Mouse (Mus musculus): Measurements from ENCODE around the gene Ipo4. TPM values are rescaled to one million over a fixed set of nuclear protein-coding genes. Genes with fewer than 3 reads are reported as not detected.

Gene Ipo4
- polyA plus RNA-seq, 1 experiment, result 519 TPM

DNA sequence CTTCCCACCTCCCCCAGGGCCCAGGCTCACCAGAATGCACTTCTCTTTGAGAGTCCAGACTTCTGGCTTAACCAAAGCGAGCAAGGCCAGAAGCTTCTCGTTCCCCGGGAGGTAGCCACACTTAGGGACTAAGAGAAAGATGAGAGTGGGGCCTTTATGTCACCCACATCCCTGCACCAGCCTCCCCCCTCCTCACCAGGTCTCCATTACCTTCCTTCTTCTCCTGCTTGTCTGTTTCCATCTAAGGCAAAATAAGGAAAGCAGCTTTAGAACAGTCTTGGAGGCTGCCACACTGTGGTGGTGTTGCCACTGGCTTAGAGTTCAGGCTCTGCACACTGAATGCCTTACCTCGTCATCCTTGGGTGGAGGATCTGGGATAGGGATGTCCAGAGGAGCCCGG is 46.5 kb downstream of the Ipo4 start:
- no peak overlapping the region for H3K4me3 ChIP-seq (ENCODE audit: control insufficient read depth, low read depth, low read length)
- no peak overlapping the region for H3K27ac ChIP-seq (ENCODE audit: control insufficient read depth, insufficient read depth, low read depth, low read length)
- H3K36me3 ChIP-seq (ENCODE audit: control insufficient read depth, insufficient read depth, low read length), result no peaks in the 10 kb centered on the region
- TF ChIP-seq CTCF (IDR thresholded peaks at IDR 0.05; ENCODE audit: control insufficient read depth, insufficient read depth, insufficient replicate concordance, low read depth, low read length) (no peak), POLR2A (IDR thresholded peaks at IDR 0.05; ENCODE audit: control insufficient read depth, low read depth, low read length) (no peak)
- H3K4me1 ChIP-seq (ENCODE audit: control insufficient read depth, insufficient read depth, low read length), result peaks cover 16% of the 10 kb centered on the region
- H3K27me3 ChIP-seq (ENCODE audit: control insufficient read depth, insufficient read depth, low read length), result no peaks in the 10 kb centered on the region

DNA sequence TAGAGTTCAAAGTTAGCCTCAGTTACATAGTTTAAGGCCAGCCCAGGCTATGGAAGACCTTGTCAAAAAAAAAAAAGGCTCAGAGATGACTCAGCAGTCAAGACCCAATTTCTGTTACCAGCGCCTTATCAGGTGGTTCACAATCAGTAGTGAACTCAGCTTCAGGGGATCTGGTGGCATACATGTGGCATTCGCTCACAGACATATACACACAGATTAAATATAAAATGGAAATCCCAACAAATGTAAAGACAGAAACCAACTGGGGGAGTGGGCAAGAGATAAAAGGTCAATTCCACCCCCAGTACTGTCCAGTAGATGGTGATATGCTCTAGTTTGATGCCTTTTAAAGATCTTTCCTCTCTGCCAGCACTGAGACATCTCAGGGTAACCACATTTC is 49.6 kb downstream of the Ipo4 start:
- Histone ChIP-seq H3K27ac (ENCODE audit: control insufficient read depth, insufficient read depth, low read depth, low read length) (no peak overlapping the region), H3K36me3 (ENCODE audit: control insufficient read depth, insufficient read depth, low read length) (no peaks in the 10 kb centered on the region), H3K4me1 (ENCODE audit: control insufficient read depth, insufficient read depth, low read length) (peaks cover 7% of the 10 kb centered on the region), H3K4me3 (ENCODE audit: control insufficient read depth, low read depth, low read length) (no peak overlapping the region), H3K27me3 (ENCODE audit: control insufficient read depth, insufficient read depth, low read length) (no peaks in the 10 kb centered on the region)
- no peak for TF ChIP-seq POLR2A (IDR thresholded peaks at IDR 0.05; ENCODE audit: control insufficient read depth, low read depth, low read length)
- no peak for TF ChIP-seq CTCF (IDR thresholded peaks at IDR 0.05; ENCODE audit: control insufficient read depth, insufficient read depth, insufficient replicate concordance, low read depth, low read length)

DNA sequence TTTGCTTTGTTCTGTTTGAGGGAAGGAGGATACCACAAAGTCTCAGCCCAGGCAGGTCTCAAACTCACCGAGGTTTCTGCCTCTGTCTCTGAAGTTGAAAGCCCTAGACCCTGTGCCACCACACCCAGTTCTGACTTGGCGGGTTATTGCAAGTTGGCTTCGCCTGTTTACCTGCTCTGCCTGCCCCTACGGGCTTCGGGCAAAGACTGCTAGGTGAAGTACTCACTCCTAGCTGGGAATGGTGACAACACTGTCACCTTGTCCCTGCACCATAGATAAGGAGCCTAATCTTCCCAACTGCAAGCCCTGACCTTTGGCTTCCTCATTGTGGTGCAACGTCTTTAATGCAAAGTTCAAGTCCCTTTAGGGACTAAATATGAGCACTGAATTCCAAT is 50.2 kb downstream of the Ipo4 start:
- Histone ChIP-seq H3K27me3 (ENCODE audit: control insufficient read depth, insufficient read depth, low read length) (no peaks in the 10 kb centered on the region), H3K4me1 (ENCODE audit: control insufficient read depth, insufficient read depth, low read length) (peaks cover 5% of the 10 kb centered on the region), H3K27ac (ENCODE audit: control insufficient read depth, insufficient read depth, low read depth, low read length) (peak overlapping the region; percentile 52; the same call in 1 of the 2 replicates), H3K36me3 (ENCODE audit: control insufficient read depth, insufficient read depth, low read length) (no peaks in the 10 kb centered on the region), H3K4me3 (ENCODE audit: control insufficient read depth, low read depth, low read length) (no peak overlapping the region)
- TF ChIP-seq POLR2A (IDR thresholded peaks at IDR 0.05; ENCODE audit: control insufficient read depth, low read depth, low read length) (no peak), CTCF (IDR thresholded peaks at IDR 0.05; ENCODE audit: control insufficient read depth, insufficient read depth, insufficient replicate concordance, low read depth, low read length) (no peak)

DNA sequence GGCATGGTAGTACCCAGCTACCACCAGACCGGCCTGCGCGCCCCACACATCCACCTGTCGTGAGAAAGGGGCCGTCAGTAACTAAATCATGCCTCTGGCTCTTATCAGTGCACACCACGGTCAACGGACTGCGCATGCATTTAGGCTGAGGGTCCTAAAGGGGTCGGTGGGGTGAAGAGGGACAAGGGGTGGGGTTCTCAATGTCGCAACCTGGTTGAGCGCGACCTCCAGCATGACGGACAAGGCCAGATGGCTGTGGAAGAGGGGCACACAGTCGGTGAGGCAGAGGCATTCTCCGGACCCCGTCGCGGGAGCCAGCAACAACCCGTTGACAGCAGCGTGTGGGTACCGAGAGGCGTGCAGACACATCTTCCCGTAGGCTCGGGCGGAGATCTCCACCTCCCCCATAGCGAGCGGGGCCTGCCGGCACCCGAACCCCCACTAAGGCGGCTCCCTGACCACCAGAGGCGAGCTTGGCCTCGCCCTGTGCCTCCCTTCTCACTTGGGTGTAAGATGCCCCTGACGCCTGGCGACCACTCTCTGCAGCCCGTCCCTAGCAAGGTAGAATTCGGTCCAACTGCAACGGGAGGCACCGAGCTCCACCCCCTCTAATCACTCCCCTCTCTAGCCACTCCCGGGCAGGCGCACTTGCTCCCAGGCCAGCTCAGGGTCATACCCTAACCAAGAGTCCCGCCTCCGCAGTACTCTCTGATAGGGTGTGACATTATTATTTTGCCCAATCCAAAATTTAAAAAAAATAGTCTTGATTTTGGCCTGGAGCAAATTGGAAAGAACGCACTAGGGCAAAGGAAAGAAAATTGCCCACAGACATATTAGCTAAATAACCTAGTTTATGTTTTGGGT is 50.8 kb downstream of the Ipo4 start, which contains the start of gene Emc9:
Emc9 (minus strand) TSS at position 601 of the 864 bp plus-strand sequence.
- TF ChIP-seq POLR2A (IDR thresholded peaks at IDR 0.05; ENCODE audit: control insufficient read depth, low read depth, low read length), result peak; percentile 38; the same call in 1 of the 2 replicates
- TF ChIP-seq CTCF (IDR thresholded peaks at IDR 0.05; ENCODE audit: control insufficient read depth, insufficient read depth, insufficient replicate concordance, low read depth, low read length), result no peak
- peak within 1 kb of the TSS; percentile 56 for H3K27ac ChIP-seq (ENCODE audit: control insufficient read depth, insufficient read depth, low read depth, low read length)

DNA sequence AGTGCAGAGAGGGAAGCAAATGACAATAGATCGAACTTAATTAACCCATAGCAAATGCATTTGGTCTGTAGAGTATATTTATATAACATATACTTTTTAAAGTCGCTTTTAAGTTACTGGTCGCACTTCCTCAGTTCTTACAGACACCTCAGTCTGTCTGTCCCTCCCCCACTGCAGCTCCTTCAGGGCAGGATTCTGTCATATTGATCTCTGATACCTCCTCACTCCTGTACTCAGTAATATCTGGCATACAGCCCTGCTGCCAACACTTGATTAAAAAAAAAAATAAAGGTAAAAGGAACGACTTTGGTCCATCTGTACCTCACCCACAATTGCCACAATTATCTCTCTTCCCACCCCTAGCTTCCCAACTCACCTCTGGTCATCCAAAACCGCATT is 51.5 kb downstream of the Ipo4 start:
- no peaks in the 10 kb centered on the region for H3K36me3 ChIP-seq (ENCODE audit: control insufficient read depth, insufficient read depth, low read length)
- no peak for TF ChIP-seq CTCF (IDR thresholded peaks at IDR 0.05; ENCODE audit: control insufficient read depth, insufficient read depth, insufficient replicate concordance, low read depth, low read length)
- TF ChIP-seq POLR2A (IDR thresholded peaks at IDR 0.05; ENCODE audit: control insufficient read depth, low read depth, low read length), result no peak
- H3K27me3 ChIP-seq (ENCODE audit: control insufficient read depth, insufficient read depth, low read length), result no peaks in the 10 kb centered on the region
- H3K4me3 ChIP-seq (ENCODE audit: control insufficient read depth, low read depth, low read length), result peak overlapping the region; percentile 84
- H3K4me1 ChIP-seq (ENCODE audit: control insufficient read depth, insufficient read depth, low read length), result peaks cover 3% of the 10 kb centered on the region
- H3K27ac ChIP-seq (ENCODE audit: control insufficient read depth, insufficient read depth, low read depth, low read length), result no peak overlapping the region

More for the DNA sequence above, 50.8 kb downstream of the Ipo4 start, which contains the start of gene Emc9:
- peaks cover 3% of the 10 kb centered on the region for H3K4me1 ChIP-seq (ENCODE audit: control insufficient read depth, insufficient read depth, low read length)
- peak within 1 kb of the TSS; percentile 84 for H3K4me3 ChIP-seq (ENCODE audit: control insufficient read depth, low read depth, low read length)
- no peaks in the 10 kb centered on the region for H3K36me3 ChIP-seq (ENCODE audit: control insufficient read depth, insufficient read depth, low read length)
- H3K27me3 ChIP-seq (ENCODE audit: control insufficient read depth, insufficient read depth, low read length), result no peaks in the 10 kb centered on the region

DNA sequence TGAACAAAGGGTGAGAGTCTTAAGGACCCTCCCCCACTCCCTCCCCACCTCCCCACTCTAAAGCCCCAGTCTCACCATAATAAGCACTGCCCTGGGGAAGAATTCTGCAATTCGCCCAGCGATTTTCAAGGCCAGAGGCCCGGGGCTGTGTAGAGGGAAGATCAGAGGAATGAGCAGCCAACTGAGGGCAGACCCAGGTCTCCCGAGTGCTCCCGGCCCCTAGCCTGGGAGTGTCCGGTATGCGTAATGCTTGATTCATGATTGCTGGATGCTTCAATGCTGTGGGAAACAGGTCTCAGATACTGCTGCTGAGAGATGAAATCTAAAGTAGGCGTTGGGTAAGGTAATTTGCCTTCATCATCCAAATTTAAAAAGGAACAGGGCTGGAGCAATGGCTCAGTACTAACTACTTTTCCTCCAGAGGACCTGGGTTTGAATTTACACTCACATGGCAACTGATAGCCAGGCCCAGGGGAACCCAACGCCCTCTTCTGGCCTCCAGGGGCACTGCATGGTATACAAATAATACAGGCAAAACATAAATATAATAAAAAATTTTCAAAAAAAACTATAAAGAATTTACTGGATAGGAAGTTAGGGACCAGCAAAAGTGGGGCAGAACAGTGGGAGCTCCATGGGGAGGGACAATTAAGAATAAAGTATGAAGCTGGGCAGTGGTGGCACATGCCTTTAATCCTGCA is 53.6 kb downstream of the Ipo4 start:
- H3K4me3 ChIP-seq (ENCODE audit: control insufficient read depth, low read depth, low read length), result no peak overlapping the region
- TF ChIP-seq CTCF (IDR thresholded peaks at IDR 0.05; ENCODE audit: control insufficient read depth, insufficient read depth, insufficient replicate concordance, low read depth, low read length) (peak; percentile 36; the same call in 1 of the 2 replicates), POLR2A (IDR thresholded peaks at IDR 0.05; ENCODE audit: control insufficient read depth, low read depth, low read length) (no peak)
- peaks cover 9% of the 10 kb centered on the region for H3K4me1 ChIP-seq (ENCODE audit: control insufficient read depth, insufficient read depth, low read length)
- no peaks in the 10 kb centered on the region for H3K27me3 ChIP-seq (ENCODE audit: control insufficient read depth, insufficient read depth, low read length)
- H3K27ac ChIP-seq (ENCODE audit: control insufficient read depth, insufficient read depth, low read depth, low read length), result no peak overlapping the region
- H3K36me3 ChIP-seq (ENCODE audit: control insufficient read depth, insufficient read depth, low read length), result no peaks in the 10 kb centered on the region

DNA sequence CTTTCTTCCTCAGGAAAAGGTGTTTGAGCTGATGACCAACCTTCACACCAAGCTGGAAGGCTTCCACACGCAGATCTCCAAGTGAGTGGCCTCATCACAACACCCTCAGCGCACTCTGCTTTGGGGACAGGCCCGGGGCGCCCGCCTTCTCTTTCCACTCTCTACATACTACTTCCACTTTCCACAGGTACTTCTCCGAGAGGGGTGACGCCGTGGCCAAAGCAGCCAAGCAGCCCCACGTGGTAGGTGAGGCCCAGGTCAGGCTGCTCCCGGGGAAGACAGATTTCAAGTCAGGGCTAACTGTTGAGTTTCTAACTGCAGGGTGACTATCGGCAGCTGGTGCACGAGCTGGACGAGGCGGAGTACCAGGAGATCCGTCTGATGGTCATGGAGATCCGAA is 55.0 kb downstream of the Ipo4 start:
- Histone ChIP-seq H3K27ac (ENCODE audit: control insufficient read depth, insufficient read depth, low read depth, low read length) (no peak overlapping the region), H3K4me3 (ENCODE audit: control insufficient read depth, low read depth, low read length) (no peak overlapping the region), H3K36me3 (ENCODE audit: control insufficient read depth, insufficient read depth, low read length) (no peaks in the 10 kb centered on the region), H3K4me1 (ENCODE audit: control insufficient read depth, insufficient read depth, low read length) (peaks cover 20% of the 10 kb centered on the region), H3K27me3 (ENCODE audit: control insufficient read depth, insufficient read depth, low read length) (no peaks in the 10 kb centered on the region)
- no peak for TF ChIP-seq POLR2A (IDR thresholded peaks at IDR 0.05; ENCODE audit: control insufficient read depth, low read depth, low read length)
- no peak for TF ChIP-seq CTCF (IDR thresholded peaks at IDR 0.05; ENCODE audit: control insufficient read depth, insufficient read depth, insufficient replicate concordance, low read depth, low read length)
